In genomic region chr1:27169278-27169677, GRCm38 (mm10) we compare ENCODE assay signal across 21 mouse cellular contexts.
DNase-seq lines count a peak whose midpoint lies in the region; ATAC-seq and TF ChIP-seq lines count a peak whose summit lies in the region.
"Had no signal": no experiment of that assay in that cellular context is flagged by ENCODE, and none has a peak within 500 bp of the region (broad histone marks: within the 10 kb centered on the region; RNA-seq: fewer than 3 reads in every experiment).

No protein-coding gene starts in this region.

- H3K36me3 ChIP-seq in hindbrain, postnatal 0 days (ENCODE audit: insufficient read depth, low read length) = no peaks in the 10 kb centered on the region
- no peaks in the 10 kb centered on the region for H3K36me3 ChIP-seq in hindbrain, embryonic 10.5 days
- H3K36me3 ChIP-seq: embryonic facial prominence, embryonic 15.5 days; forebrain, embryonic 12.5 days; G1E; midbrain, embryonic 13.5 days had no signal

- no peak for ATAC-seq in cerebellum, adult (ENCODE audit: insufficient number of reproducible peaks, low FRiP score, low TSS enrichment)
- ATAC-seq in hindbrain, postnatal 0 days = no peak
- ATAC-seq: intestine, embryonic 16.5 days; midbrain, embryonic 13.5 days had no signal

- H3K27me3 ChIP-seq in hindbrain, postnatal 0 days (ENCODE audit: insufficient read depth, low read length) = no peaks in the 10 kb centered on the region
- no peaks in the 10 kb centered on the region for H3K27me3 ChIP-seq in hindbrain, embryonic 10.5 days (ENCODE audit: insufficient read depth, poor library complexity, severe bottlenecking)
- H3K27me3 ChIP-seq: embryonic facial prominence, embryonic 15.5 days; forebrain, embryonic 12.5 days; midbrain, embryonic 13.5 days had no signal

- no peak overlapping the region for H3K4me2 ChIP-seq in hindbrain, postnatal 0 days (ENCODE audit: low read depth, low read length)
- H3K4me2 ChIP-seq: embryonic facial prominence, embryonic 15.5 days; forebrain, embryonic 12.5 days; liver, embryonic 11.5 days; midbrain, embryonic 13.5 days had no signal

- no peaks in the 10 kb centered on the region for H3K4me1 ChIP-seq in hindbrain, postnatal 0 days (ENCODE audit: insufficient read depth, low read length)
- no peaks in the 10 kb centered on the region for H3K4me1 ChIP-seq in hindbrain, embryonic 10.5 days (replicated peaks)
- H3K4me1 ChIP-seq: embryonic facial prominence, embryonic 15.5 days; forebrain, embryonic 12.5 days; midbrain, embryonic 13.5 days had no signal

- no peak overlapping the region for H3K4me3 ChIP-seq in hindbrain, postnatal 0 days (ENCODE audit: low read length)
- H3K4me3 ChIP-seq in hindbrain, embryonic 10.5 days = no peak overlapping the region
- H3K4me3 ChIP-seq: embryonic facial prominence, embryonic 15.5 days; forebrain, embryonic 12.5 days; heart, adult 2 months; left cerebral cortex, adult 2 months; midbrain, embryonic 13.5 days had no signal

- TF ChIP-seq CTCF in hindbrain, postnatal 0 days (IDR thresholded peaks at IDR 0.05; ENCODE audit: low read depth) = no peak

- 61% methylated on average over 4 of the region's 4 CpGs for WGBS in hindbrain, postnatal 0 days
- 89% methylated on average over 4 of the region's 4 CpGs for WGBS in hindbrain, embryonic 10.5 days

- no peak overlapping the region for H3K9ac ChIP-seq in hindbrain, postnatal 0 days (replicated peaks; ENCODE audit: low read length)
- H3K9ac ChIP-seq: embryonic facial prominence, embryonic 15.5 days; forebrain, embryonic 12.5 days; midbrain, embryonic 13.5 days had no signal

- H3K27ac ChIP-seq in hindbrain, postnatal 0 days = no peak overlapping the region
- H3K27ac ChIP-seq in hindbrain, embryonic 10.5 days = no peak overlapping the region
- H3K27ac ChIP-seq: embryonic facial prominence, embryonic 15.5 days; forebrain, embryonic 12.5 days; heart, adult 2 months; left cerebral cortex, adult 2 months; midbrain, embryonic 13.5 days had no signal

- peak; percentile 4 for DNase-seq in cerebellum, adult 11-12 months
- DNase-seq in hindbrain, postnatal 0 days (ENCODE audit: low spot score) = peak; percentile 64
- no peak for DNase-seq in hindbrain, embryonic 10.5 days (ENCODE audit: low spot score)
- DNase-seq in cerebellum, adult 9-11 months = peak; percentile 15
- peak; percentile 28 to 32 for DNase-seq in layer of hippocampus, adult 8-10 months (ENCODE audit: low spot score in 2 of 2)
- DNase-seq in right cerebral cortex, postnatal 4 days = no peak
- DNase-seq in kidney, adult 8-10 months = no peak
- DNase-seq: gastrocnemius, postnatal 14 days; heart, adult 2 months; heart, postnatal 4 days; lung, adult 18-20 months; lung, postnatal 14 days; right cerebral cortex, postnatal 25 days had no signal

- H3K9me3 ChIP-seq in hindbrain, postnatal 0 days (ENCODE audit: low read length) = no peaks in the 10 kb centered on the region
- no peaks in the 10 kb centered on the region for H3K9me3 ChIP-seq in hindbrain, embryonic 10.5 days
- H3K9me3 ChIP-seq: embryonic facial prominence, embryonic 15.5 days; forebrain, embryonic 12.5 days; midbrain, embryonic 13.5 days had no signal

Comparison
In these comparisons a context has a peak if more than half of its experiments do, and no peak if none do; other contexts are left out.
1. DNase-seq: peak in cerebellum, adult 11-12 months (single experiment), hindbrain, postnatal 0 days (single experiment), cerebellum, adult 9-11 months (single experiment) and layer of hippocampus, adult 8-10 months (2 of 2); none in hindbrain, embryonic 10.5 days (single experiment), right cerebral cortex, postnatal 4 days (single experiment) and kidney, adult 8-10 months (0 of 2).